Mouse (Mus musculus): ENCODE results near the gene Sowaha. TPM values are rescaled to one million over a fixed set of nuclear protein-coding genes. Genes with fewer than 3 reads are reported as not detected.

The Sowaha gene
- polyA plus RNA-seq, 1 experiment from 2014 or later: 2.4 TPM

- Histone ChIP-seq H3K4me2 (replicated peaks) (peak overlapping the region; percentile 86), H3K4me3 (peak overlapping the region; percentile 77), H3K9me3 (no peaks in the 10 kb centered on the region), H3K4me1 (peaks cover 37% of the 10 kb centered on the region), H3K27ac (peak overlapping the region; percentile 71), H3K27me3 (no peaks in the 10 kb centered on the region), H3K9ac (peak overlapping the region; percentile 84), H3K36me3 (no peaks in the 10 kb centered on the region)
- WGBS: 3% methylated on average over 24 of the region's 24 CpGs
- ATAC-seq (ENCODE audit: insufficient number of reproducible peaks, insufficient read depth, low FRiP score, low TSS enrichment): 0 out of 2 replicates have a peak, but pooled peaks have one; percentile 30
Observed at GRCm38 (mm10) chr11:53520122-53520978, 40.3 kb upstream of the Sowaha start.

- 4% methylated on average over 78 of the region's 79 CpGs for WGBS
- H3K9me3 ChIP-seq: no peaks in the 10 kb centered on the region
- H3K36me3 ChIP-seq: no peaks in the 10 kb centered on the region
- peaks cover 30% of the 10 kb centered on the region for H3K4me1 ChIP-seq
- H3K4me3 ChIP-seq: peak within 1 kb of the TSS; percentile 77
- peak within 1 kb of the TSS; percentile 86 for H3K4me2 ChIP-seq (replicated peaks)
- H3K9ac ChIP-seq: peak within 1 kb of the TSS; percentile 84
- H3K27me3 ChIP-seq: no peaks in the 10 kb centered on the region
- peak; percentile 80 for ATAC-seq (ENCODE audit: insufficient number of reproducible peaks, insufficient read depth, low FRiP score, low TSS enrichment)
- peak within 1 kb of the TSS; percentile 71 for H3K27ac ChIP-seq
Observed at GRCm38 (mm10) chr11:53519207-53520121, 39.4 kb upstream of the Sowaha start, which contains the start of gene Sept8. Gene Sept8, plus strand, starts transcription at chr11:53519257.

GRCm38 (mm10) chr11:53518759-53519158 lies 38.7 kb upstream of the Sowaha start:
- H3K9ac ChIP-seq: no peak overlapping the region
- no peak for ATAC-seq (ENCODE audit: insufficient number of reproducible peaks, insufficient read depth, low FRiP score, low TSS enrichment)
- no peaks in the 10 kb centered on the region for H3K9me3 ChIP-seq
- WGBS: 52% methylated on average over 5 of the region's 5 CpGs
- H3K4me3 ChIP-seq: no peak overlapping the region; the same call in 1 of the 2 replicates
- no peaks in the 10 kb centered on the region for H3K36me3 ChIP-seq
- H3K4me2 ChIP-seq (replicated peaks): peak overlapping the region; percentile 86
- peaks cover 23% of the 10 kb centered on the region for H3K4me1 ChIP-seq
- H3K27ac ChIP-seq: no peak overlapping the region
- no peaks in the 10 kb centered on the region for H3K27me3 ChIP-seq

GRCm38 (mm10) chr11:53516775-53517627 lies 36.9 kb upstream of the Sowaha start:
- Histone ChIP-seq H3K9ac (no peak overlapping the region), H3K27ac (no peak overlapping the region), H3K4me3 (no peak overlapping the region), H3K9me3 (no peaks in the 10 kb centered on the region), H3K36me3 (no peaks in the 10 kb centered on the region), H3K4me2 (replicated peaks) (no peak overlapping the region), H3K27me3 (no peaks in the 10 kb centered on the region), H3K4me1 (peaks cover 16% of the 10 kb centered on the region)
- 59% methylated on average over 8 of the region's 8 CpGs for WGBS
- ATAC-seq (ENCODE audit: insufficient number of reproducible peaks, insufficient read depth, low FRiP score, low TSS enrichment): no peak

- Histone ChIP-seq H3K27ac (no peak overlapping the region), H3K4me2 (replicated peaks) (no peak overlapping the region), H3K9ac (no peak overlapping the region), H3K4me3 (no peak overlapping the region), H3K36me3 (no peaks in the 10 kb centered on the region), H3K9me3 (no peaks in the 10 kb centered on the region), H3K4me1 (no peaks in the 10 kb centered on the region), H3K27me3 (no peaks in the 10 kb centered on the region)
- WGBS: 49% methylated on average over 5 of the region's 5 CpGs
- ATAC-seq (ENCODE audit: insufficient number of reproducible peaks, insufficient read depth, low FRiP score, low TSS enrichment): no peak
Observed at GRCm38 (mm10) chr11:53510351-53510750, 30.3 kb upstream of the Sowaha start.

GRCm38 (mm10) chr11:53508591-53508990 lies 28.5 kb upstream of the Sowaha start:
- H3K9ac ChIP-seq: no peak overlapping the region
- WGBS: 57% methylated on average over 3 of the region's 3 CpGs
- H3K27ac ChIP-seq: no peak overlapping the region
- H3K9me3 ChIP-seq: no peaks in the 10 kb centered on the region
- H3K4me3 ChIP-seq: no peak overlapping the region
- no peak overlapping the region for H3K4me2 ChIP-seq (replicated peaks)
- H3K27me3 ChIP-seq: no peaks in the 10 kb centered on the region
- no peaks in the 10 kb centered on the region for H3K4me1 ChIP-seq
- H3K36me3 ChIP-seq: no peaks in the 10 kb centered on the region
- no peak for ATAC-seq (ENCODE audit: insufficient number of reproducible peaks, insufficient read depth, low FRiP score, low TSS enrichment)

- ATAC-seq (ENCODE audit: insufficient number of reproducible peaks, insufficient read depth, low FRiP score, low TSS enrichment): no peak
- no peaks in the 10 kb centered on the region for H3K27me3 ChIP-seq
- H3K9me3 ChIP-seq: no peaks in the 10 kb centered on the region
- H3K4me3 ChIP-seq: no peak overlapping the region
- 67% methylated on average over 7 of the region's 7 CpGs for WGBS
- no peak overlapping the region for H3K27ac ChIP-seq
- no peaks in the 10 kb centered on the region for H3K36me3 ChIP-seq
- no peak overlapping the region for H3K4me2 ChIP-seq (replicated peaks)
- H3K4me1 ChIP-seq: no peaks in the 10 kb centered on the region
- H3K9ac ChIP-seq: no peak overlapping the region
Observed at GRCm38 (mm10) chr11:53508152-53508551, 28.1 kb upstream of the Sowaha start.

GRCm38 (mm10) chr11:53507098-53507805 lies 27.2 kb upstream of the Sowaha start:
- H3K4me2 ChIP-seq (replicated peaks): no peak overlapping the region
- no peak overlapping the region for H3K27ac ChIP-seq
- no peak for ATAC-seq (ENCODE audit: insufficient number of reproducible peaks, insufficient read depth, low FRiP score, low TSS enrichment)
- no peaks in the 10 kb centered on the region for H3K4me1 ChIP-seq
- WGBS: 83% methylated on average over 9 of the region's 9 CpGs
- H3K36me3 ChIP-seq: no peaks in the 10 kb centered on the region
- no peak overlapping the region for H3K4me3 ChIP-seq
- no peaks in the 10 kb centered on the region for H3K9me3 ChIP-seq
- H3K9ac ChIP-seq: no peak overlapping the region
- no peaks in the 10 kb centered on the region for H3K27me3 ChIP-seq

- H3K27me3 ChIP-seq: no peaks in the 10 kb centered on the region
- no peaks in the 10 kb centered on the region for H3K9me3 ChIP-seq
- H3K4me2 ChIP-seq (replicated peaks): no peak overlapping the region
- WGBS: 62% methylated on average over 5 of the region's 5 CpGs
- no peak overlapping the region for H3K4me3 ChIP-seq
- peaks cover 9% of the 10 kb centered on the region for H3K4me1 ChIP-seq
- H3K27ac ChIP-seq: no peak overlapping the region
- ATAC-seq (ENCODE audit: insufficient number of reproducible peaks, insufficient read depth, low FRiP score, low TSS enrichment): no peak
- H3K9ac ChIP-seq: no peak overlapping the region
- H3K36me3 ChIP-seq: no peaks in the 10 kb centered on the region
Observed at GRCm38 (mm10) chr11:53505026-53505663, 25.1 kb upstream of the Sowaha start.

GRCm38 (mm10) chr11:53504376-53504775 lies 24.3 kb upstream of the Sowaha start:
- Histone ChIP-seq H3K36me3 (no peaks in the 10 kb centered on the region), H3K4me1 (peaks cover 9% of the 10 kb centered on the region), H3K4me3 (no peak overlapping the region), H3K27me3 (no peaks in the 10 kb centered on the region), H3K27ac (no peak overlapping the region), H3K4me2 (replicated peaks) (no peak overlapping the region), H3K9ac (no peak overlapping the region), H3K9me3 (no peaks in the 10 kb centered on the region)
- no peak for ATAC-seq (ENCODE audit: insufficient number of reproducible peaks, insufficient read depth, low FRiP score, low TSS enrichment)
- 83% methylated on average over 8 of the region's 8 CpGs for WGBS
